In genomic region chr17:35024261-35024660, GRCm38 (mm10) we compare ENCODE assay signal across 1 mouse cellular context.
TF ChIP-seq lines count a peak whose summit lies in the region.

No protein-coding gene starts in this region.

TF ChIP-seq in MEL, 35 proteins besides CTCF, POLR2A, EP300 and RAD21:
- no peak for TF ChIP-seq USF1 (IDR thresholded peaks at IDR 0.05; ENCODE audit: low read depth, low read length)
- no peak for TF ChIP-seq MEF2A (IDR thresholded peaks at IDR 0.05; ENCODE audit: extremely low read depth, insufficient replicate concordance, low read depth, low read length, poor library complexity, severe bottlenecking)
- no peak for TF ChIP-seq ETS1 (IDR thresholded peaks at IDR 0.05; ENCODE audit: low read depth, low read length)
- TF ChIP-seq RCOR1 (IDR thresholded peaks at IDR 0.05; ENCODE audit: low read depth, low read length): no peak
- TF ChIP-seq ZKSCAN1 (IDR thresholded peaks at IDR 0.05; ENCODE audit: low read depth, low read length): no peak
- no peak for TF ChIP-seq CHD2 (IDR thresholded peaks at IDR 0.05; ENCODE audit: low read length)
- 0 out of 2 replicates have a peak, but pooled peaks have one; percentile 19 for TF ChIP-seq MAZ (IDR thresholded peaks at IDR 0.05; ENCODE audit: low read depth, low read length)
- TF ChIP-seq ZMIZ1 (IDR thresholded peaks at IDR 0.05; ENCODE audit: low read depth, low read length): 0 out of 2 replicates have a peak, but pooled peaks have one; percentile 2
- no peak for TF ChIP-seq ZNF384 (IDR thresholded peaks at IDR 0.05; ENCODE audit: low read depth, low read length)
- no peak for TF ChIP-seq ELF1 (IDR thresholded peaks at IDR 0.05; ENCODE audit: low read depth, low read length)
- no peak for TF ChIP-seq MAX (IDR thresholded peaks at IDR 0.05; ENCODE audit: low read length)
- TF ChIP-seq TCF12 (IDR thresholded peaks at IDR 0.05; ENCODE audit: low read depth, low read length): no peak
- TF ChIP-seq POLR2AphosphoS2 (IDR thresholded peaks at IDR 0.05; ENCODE audit: low read length): peak; percentile 40
